Mouse (Mus musculus): ENCODE measurements around the gene Inafm1.
"Not testable (repeated sequence)": the region's sequence is repeated elsewhere in the genome, so short reads cannot be mapped to it uniquely, and the experiment has no call there.

Inafm1 gene

DNA sequence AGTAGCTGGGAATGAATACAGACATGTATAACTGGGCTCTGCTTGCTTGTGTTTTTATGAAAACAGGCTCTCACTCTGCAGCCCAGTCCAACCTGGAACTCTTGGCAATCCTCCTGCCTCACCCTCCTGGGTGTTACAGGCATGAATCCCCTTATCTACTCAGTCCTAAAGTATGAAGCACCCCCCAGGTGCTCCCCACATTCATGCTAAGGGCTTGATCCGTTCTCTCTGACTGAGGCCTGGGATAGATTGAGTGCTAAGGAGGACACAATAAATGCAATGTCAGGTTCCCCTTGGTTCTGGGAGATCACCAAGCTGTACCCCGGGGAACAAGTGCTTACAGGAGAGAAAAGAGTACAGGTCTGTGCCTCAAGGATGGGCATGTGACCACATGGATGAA, 24.2 kb upstream of the Inafm1 start:
- DNase-seq (ENCODE audit: low spot score in 2 of 2): no peak

DNA sequence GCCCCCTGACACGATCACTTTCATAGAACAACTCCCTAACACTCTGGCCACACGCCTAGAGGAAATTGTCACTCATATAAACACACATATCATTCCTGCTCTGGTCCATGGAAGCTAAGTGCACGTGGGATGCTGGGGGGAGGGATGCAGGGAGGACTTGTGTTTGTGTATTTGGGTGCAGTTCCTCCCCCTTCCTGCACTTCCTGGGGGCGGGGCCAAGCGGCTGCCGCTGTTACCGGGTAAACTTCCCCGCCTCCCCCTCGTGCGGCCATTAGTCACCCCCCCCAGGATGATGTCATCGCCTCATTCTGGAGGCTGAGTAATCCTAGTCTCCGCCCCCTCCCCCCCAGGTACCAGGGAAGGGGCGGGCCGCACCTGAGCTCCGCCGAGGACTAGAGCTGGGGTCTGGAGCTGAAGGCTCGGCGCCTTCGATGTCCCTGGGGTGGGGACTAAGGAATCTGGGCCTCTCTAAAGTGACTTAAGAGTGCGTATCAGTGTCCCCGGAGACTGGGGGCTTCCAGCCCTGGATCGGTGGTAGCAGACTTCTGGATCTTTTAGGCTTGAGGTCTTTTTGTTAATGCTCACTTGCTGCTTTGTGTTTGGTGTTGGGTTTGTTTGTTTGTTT, 23.5 kb upstream of the Inafm1 start:
- peak; percentile 84 to 89 for DNase-seq (ENCODE audit: low spot score in 2 of 2)

GRCm38 (mm10) chr7:16296146-16296545, 22.7 kb upstream of the Inafm1 start:
- DNase-seq (ENCODE audit: low spot score in 2 of 2): no peak

- peak; percentile 76 to 77 for DNase-seq (ENCODE audit: low spot score in 2 of 2)
Measured at GRCm38 (mm10) chr7:16295321-16295900, 22.0 kb upstream of the Inafm1 start.

DNA sequence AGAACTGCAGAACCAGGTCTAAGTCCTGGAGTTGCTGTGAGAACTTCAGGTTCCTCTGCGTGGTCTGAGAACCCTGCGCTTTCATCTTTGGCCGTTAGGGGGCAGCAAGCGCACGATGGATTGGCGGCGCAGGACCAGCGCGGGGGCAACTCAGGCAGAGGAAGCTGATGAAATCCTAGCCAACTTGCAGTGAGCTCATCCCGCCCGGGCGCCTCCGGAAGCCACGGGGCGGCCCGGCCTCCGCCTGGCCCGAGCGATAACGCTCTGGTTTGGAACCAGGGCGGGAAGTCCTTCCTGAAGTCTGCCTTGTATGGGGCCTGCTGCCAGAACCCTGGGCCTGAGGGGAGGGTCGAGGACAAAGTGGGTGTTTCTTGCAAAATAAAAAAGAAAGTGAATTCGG, 21.4 kb upstream of the Inafm1 start:
- peak; percentile 88 to 96 for DNase-seq (ENCODE audit: low spot score in 2 of 2)

DNA sequence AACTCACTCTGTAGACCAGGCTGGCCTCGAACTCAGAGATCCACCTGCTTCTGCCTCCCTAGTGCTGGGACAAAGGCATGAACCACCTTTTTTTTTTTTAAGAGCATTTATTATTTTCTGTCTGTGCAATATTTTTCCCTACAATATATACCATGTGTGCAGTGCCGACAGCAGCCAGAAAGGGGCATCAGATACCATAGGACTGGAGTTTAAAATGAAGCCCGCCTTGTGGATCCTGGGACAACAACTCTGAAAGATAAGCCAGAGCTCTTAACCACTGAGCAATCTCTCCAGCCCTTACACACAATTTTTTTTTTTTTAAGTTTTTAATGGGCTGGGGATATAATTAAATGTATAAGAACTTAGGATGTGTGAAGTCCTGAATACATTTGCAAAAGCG, 20.9 kb upstream of the Inafm1 start:
- no peak for DNase-seq (ENCODE audit: low spot score in 2 of 2)

DNA sequence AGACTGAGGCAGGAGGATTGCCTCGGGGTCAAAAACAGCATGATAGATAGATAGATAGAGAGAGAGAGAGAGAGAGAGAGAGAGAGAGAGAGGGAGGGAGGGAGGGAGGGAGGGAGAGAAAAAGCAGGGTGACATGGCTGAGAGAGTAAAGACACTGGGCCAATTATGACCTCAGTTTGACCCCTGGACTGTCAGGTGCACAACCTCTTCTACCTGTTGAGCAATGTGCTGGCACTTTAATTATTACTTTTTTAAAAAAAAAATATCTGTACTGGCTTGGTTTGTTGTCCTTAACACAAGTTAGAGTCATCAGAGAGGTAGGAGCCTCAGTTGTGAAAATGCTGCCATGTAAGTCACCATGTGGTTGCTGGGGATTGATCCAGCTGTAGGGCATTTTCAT, 14.4 kb upstream of the Inafm1 start:
- no peak for DNase-seq (ENCODE audit: low spot score in 2 of 2)

- no peak for DNase-seq (ENCODE audit: low spot score in 2 of 2)
Measured at GRCm38 (mm10) chr7:16287016-16287415, 13.6 kb upstream of the Inafm1 start.

DNA sequence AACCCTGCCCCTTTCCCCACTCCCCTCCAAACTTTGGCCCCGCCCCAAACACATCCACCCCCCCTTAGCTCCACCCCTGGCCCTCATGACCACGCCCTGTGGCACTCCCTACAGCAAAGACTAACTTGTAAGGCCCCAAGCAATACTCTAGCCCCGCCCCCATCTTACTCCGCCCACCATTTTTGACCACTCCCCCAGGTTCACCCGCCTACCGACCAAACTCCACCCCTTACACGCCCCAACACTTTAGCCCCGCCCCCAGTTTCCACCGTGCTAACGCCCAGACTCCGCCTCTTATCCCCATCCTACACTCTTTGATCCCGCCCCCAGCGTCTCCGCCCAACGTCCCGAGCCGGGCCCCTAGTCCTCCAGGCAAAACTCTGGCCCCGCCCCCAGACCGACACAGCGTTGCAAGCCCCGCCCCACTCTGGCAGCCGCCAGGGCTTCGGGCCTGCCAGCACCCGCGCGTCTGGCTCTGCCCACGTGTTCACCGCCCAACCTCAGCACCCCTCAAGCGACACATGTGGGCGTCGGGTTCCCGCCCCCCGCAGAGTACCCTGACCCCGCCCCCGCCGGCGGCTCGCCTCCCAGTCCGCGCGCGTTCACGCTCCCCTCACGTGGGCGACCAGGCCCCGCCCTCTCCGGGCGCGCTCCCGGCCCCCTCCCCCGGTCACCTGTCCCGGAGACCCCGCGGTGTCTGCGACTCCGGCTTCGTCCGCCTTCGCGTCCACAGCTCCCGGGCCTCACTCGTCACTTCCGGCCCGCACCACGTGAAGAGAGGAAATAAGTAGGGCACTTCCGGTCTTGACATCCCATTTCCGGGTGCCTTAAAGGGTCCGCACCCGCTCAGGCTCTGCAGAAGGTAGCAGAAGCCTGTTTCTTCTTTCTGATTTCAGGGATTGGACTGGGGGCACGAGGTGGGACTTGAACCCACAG, 12.9 kb upstream of the Inafm1 start, which contains the start of gene Ccdc9:
Ccdc9 (minus strand) TSS at position 770 of the 936 bp plus-strand sequence.
- DNase-seq (ENCODE audit: low spot score in 2 of 2): peak; percentile 99

DNA sequence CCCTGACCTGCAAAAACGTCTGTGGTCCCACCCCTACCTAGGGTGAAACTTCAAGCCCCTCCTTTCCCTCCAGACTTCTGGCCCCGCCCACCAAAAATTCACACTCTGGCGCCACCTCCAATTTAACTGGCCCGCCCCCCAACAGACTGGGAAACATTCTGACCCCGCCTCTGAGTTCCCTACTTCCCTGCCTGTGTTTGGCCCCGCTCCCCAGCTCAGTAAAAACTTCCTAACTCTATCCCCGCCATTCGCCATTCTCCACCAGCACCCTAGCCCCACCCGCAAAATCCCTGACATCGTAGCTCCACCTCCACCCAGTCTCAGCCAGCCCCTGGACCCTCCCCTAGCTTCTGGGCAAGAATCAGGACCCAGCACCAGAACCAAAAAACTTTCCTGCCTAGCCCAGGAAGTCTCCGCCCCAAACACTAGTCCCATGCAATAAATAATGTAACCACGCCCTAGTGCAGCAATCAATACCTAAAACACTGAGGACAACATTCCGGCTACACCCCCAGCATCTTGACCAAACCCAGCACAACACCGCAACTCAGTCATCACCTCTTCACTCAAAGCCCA, 12.1 kb upstream of the Inafm1 start:
- DNase-seq (ENCODE audit: low spot score in 2 of 2): peak; percentile 61 to 64

DNA sequence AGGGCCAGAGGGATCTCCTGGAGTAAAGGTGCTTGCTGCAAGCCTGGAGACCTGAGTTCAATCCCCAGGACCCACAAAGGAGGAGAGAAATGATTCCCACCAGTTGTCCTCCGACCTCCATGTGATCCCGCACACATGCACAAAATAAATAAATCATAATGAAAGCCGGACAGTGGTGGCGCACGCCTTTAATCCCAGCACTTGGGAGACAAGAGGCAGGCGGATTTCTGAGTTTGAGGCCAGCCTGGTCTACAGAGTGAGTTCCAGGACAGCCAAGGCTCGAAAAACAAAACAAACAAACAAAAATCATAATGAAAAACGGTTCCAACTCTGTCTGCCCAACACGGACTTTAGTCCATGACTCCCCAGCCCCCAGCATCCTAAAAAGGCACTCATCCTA, 11.5 kb upstream of the Inafm1 start:
- no peak for DNase-seq (ENCODE audit: low spot score in 2 of 2)

DNA sequence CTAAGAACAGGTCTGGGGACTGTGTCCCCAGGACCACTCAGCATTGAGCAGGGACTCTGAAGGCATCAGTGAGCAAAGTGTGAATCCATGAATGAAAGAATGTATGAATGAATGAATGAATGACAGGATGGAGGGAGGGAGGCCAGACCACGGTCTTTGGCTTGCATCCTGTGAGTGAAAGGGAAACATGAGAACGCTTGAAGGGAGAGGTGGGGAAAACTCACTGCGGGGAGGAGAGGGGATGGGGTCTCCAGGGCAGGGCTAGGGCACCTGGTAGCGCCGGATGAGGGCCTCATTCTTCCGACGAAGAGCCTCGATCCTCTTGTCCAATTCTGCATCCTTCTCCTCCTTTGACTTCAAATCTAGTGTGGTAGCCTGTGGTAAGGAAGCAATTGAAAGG, 10.6 kb upstream of the Inafm1 start:
- DNase-seq (ENCODE audit: low spot score in 2 of 2): no peak

GRCm38 (mm10) chr7:16282334-16282733, 8.9 kb upstream of the Inafm1 start:
- DNase-seq (ENCODE audit: low spot score in 2 of 2): no peak

DNA sequence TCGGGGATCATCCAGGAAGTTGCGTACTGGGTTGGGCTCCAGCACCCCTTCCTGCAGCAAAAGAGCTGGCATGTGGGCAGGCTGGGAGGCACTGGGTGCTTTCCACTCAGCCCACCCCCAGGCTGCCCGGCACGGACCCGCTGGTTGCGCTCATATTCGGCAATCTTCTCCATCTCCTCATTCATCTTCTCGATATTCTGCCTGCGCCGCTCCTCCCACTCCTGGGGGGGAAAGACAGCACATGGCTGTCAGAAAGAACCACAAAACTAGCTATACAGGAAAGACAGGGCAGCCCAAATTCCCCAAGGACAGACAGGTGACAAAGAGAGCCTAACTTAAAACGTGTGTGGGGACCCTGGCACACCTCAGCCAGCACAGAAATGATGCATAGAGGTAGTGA, 7.3 kb upstream of the Inafm1 start:
- no peak for DNase-seq (ENCODE audit: low spot score in 2 of 2)

DNA sequence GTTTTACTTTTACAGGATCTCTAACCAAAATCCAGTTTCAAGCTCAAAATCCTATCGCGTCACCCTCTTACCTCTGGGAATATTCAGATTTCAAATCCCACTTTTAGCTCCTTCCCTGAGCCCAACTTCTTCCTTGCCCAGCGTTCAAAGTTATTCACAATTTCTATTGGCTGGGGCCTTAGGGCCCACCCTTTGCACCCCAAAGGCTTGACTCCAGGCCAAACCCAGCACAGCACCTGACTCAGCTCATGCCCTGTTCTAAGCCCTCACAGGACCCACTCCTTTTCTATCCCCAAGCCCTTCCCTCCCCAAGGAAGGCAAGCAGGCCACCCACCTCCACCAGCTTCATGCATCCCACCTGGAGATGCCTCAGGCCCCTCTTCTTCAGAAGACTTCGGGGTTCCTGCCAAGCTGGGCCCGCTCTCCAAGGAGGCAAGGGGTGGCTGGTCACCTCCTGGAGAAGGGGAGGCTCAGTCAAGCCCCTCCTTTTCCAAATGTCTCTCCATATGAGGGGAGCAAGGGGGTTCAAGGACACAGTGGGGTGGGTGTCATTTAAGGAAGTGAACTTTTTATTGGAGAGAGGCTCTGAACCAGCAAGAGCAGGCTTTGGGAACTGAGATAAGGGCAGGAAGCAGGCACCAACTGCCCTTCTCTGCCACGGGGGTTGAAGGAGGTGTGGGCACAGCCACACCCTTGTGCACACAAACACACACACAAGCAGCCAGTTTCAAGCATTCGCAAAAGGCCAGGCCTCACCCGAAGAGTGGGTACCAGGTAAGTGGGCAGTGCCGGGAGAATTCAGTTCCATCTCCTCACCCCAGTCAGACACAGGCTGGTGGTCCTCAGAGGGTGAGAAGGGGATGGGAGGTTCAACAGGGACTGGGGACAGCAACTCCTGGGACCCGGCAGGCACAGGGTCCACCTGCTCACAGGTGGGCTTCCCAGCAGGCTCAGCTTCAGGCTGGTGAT, 1.8 kb upstream of the Inafm1 start:
- DNase-seq (ENCODE audit: low spot score in 2 of 2): no peak

GRCm38 (mm10) chr7:16273766-16274140, 336 bp upstream of the Inafm1 start:
- peak; percentile 80 to 83 for DNase-seq (ENCODE audit: low spot score in 2 of 2)

DNA sequence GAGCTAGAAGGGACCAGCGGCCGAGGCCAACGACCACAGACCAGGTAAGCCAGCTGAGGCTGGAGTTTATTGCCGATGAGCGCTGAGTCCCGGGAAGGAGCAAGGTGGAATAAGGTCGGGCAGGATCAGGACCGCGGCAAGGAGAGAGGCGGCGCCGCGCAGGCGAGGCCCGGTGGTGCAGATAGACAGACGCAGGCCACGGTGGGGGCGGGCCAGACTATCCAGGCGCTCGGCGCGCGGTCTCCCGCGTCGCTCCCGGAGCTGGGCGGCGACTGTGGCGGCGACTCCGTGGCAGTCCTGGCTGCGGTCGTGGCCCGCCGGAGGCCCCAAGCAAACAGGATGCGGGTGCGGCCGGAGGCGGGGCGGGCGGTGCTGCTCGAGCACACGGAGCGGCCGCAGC, 736 bp downstream of the Inafm1 start:
- peak; percentile 48 to 54 for DNase-seq (ENCODE audit: low spot score in 2 of 2)

DNA sequence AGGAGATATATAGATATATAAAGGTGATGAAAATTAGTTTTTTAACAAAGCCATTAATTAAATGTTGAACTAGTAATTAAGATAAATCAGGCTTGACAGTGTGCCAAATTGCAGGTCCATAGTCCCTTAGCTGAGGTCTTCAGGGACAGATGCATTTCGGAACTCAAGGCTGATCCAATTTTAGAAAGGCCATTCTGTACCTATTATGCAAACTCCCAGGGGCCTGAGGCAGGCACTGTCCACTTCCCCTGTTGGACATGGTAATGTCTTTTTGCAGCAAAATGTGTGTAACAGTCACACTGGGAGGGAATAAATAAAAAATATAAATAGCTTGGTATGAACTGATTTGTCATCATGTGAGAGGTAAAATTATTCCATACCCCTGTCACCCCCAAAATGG, 2.3 kb downstream of the Inafm1 start:
- no peak for DNase-seq (ENCODE audit: low spot score in 2 of 2)

DNA sequence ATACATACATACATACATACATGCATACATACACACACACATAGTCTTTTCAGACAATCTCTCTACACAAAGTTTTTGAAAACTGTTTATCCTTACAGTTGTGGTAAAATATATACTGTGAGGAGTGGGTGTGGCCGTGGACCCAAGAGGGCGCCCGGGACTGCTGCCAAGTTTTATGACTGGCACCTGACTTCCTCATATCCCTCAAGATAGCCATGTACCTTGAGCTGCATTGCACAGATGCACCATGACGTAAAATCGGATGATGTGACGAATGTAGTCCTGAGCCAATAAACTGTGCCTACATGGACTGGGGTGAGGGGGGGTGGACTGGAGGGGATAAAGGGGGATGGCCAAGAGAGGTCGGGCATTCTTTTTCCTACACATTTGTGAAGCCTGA, 6.8 kb downstream of the Inafm1 start:
- DNase-seq (ENCODE audit: low spot score in 2 of 2): not testable (repeated sequence)

DNA sequence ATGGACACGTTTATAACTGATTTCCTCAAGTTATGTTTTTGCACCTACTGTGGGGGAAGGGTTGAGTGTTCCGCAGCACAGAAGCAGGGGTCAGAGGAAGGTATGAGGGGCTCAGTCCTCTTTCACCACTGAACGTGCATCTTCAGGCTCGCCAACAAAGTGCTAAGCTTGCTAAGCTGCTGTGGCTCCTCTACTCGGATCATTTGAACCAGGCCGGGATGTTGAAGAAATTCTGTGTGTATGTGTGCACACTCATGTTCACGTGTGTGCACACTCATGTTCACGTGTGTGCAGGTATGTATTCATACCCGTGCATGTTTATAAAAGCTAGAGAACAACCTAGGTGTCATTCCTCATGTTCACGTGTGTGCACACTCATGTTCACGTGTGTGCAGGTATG, 7.6 kb downstream of the Inafm1 start:
- DNase-seq (ENCODE audit: low spot score in 2 of 2): no peak

DNA sequence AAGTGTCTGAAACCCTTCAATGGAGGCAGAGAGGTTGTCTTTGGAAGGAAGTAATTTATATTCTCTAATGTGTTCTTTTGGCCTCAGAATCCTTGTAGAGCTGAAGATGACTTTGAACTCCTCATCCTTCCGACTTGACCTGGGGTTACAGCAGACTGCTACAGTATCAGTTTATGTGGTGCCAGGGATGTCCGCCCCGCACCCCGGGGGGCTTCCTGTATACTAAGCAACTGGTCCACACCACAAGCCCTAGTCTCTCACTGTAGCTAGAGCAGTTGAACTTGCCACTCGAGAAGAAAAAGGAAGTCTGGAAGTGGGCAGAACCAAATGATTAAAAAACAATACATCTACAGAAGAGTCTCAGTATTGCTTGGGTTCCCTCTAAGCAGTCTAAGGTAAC, 9.6 kb downstream of the Inafm1 start:
- DNase-seq (ENCODE audit: low spot score in 2 of 2): no peak
